ENCODE assay signal across 16 mouse cellular contexts in genomic region chr13:98913196-98913595, GRCm38 (mm10). TPM values are rescaled to one million over a fixed set of nuclear protein-coding genes. Genes with fewer than 3 reads are reported as not detected.
DNase-seq lines count a peak whose midpoint lies in the region; ATAC-seq and TF ChIP-seq lines count a peak whose summit lies in the region.
"Had no signal": no experiment of that assay in that cellular context is flagged by ENCODE, and none has a peak within 500 bp of the region (broad histone marks: within the 10 kb centered on the region; RNA-seq: fewer than 3 reads in every experiment).

No protein-coding gene starts in this region.

- H3K36me3 ChIP-seq in kidney, embryonic 16.5 days (ENCODE audit: insufficient read depth, low read length), result no peaks in the 10 kb centered on the region
- no peaks in the 10 kb centered on the region for H3K36me3 ChIP-seq in ES-Bruce4 (ENCODE audit: control insufficient read depth, insufficient read depth, low read length, poor library complexity, severe bottlenecking)

- 25% methylated on average over 7 of the region's 7 CpGs for WGBS in kidney, embryonic 16.5 days

- H3K4me1 ChIP-seq in kidney, embryonic 16.5 days (ENCODE audit: insufficient read depth, low read length), result peaks cover 63% of the 10 kb centered on the region
- no peaks in the 10 kb centered on the region for H3K4me1 ChIP-seq in ES-Bruce4 (ENCODE audit: control insufficient read depth, insufficient read depth, low read length)

- intact Hi-C loops in heart, postnatal 14 days (cut with DNase I), result no loop called here

- no peaks in the 10 kb centered on the region for H3K27me3 ChIP-seq in kidney, embryonic 16.5 days (ENCODE audit: insufficient read depth, low read length)
- H3K27me3 ChIP-seq in ES-Bruce4 (ENCODE audit: control insufficient read depth, insufficient read depth, low read length, poor library complexity, severe bottlenecking), result no peaks in the 10 kb centered on the region
- H3K27me3 ChIP-seq: CH12.LX; forebrain, embryonic 12.5 days; heart, embryonic 12.5 days had no signal

- no peaks in the 10 kb centered on the region for H3K9me3 ChIP-seq in kidney, embryonic 16.5 days (ENCODE audit: low read length)
- no peaks in the 10 kb centered on the region for H3K9me3 ChIP-seq in ES-Bruce4 (replicated peaks; ENCODE audit: control insufficient read depth, insufficient read depth, low read length, poor library complexity, severe bottlenecking)
- H3K9me3 ChIP-seq: embryonic facial prominence, embryonic 10.5 days; forebrain, embryonic 12.5 days; heart, embryonic 12.5 days had no signal

- peak overlapping the region; percentile 22 for H3K9ac ChIP-seq in kidney, embryonic 16.5 days (replicated peaks; ENCODE audit: low read length)
- peak overlapping the region; percentile 41; the same call in 1 of the 2 replicates for H3K9ac ChIP-seq in ES-Bruce4 (ENCODE audit: low read depth, poor library complexity, severe bottlenecking)
- H3K9ac ChIP-seq: forebrain, embryonic 12.5 days; heart, embryonic 12.5 days; liver, embryonic 14.5 days had no signal

- ATAC-seq in kidney, embryonic 16.5 days (ENCODE audit: low FRiP score, low TSS enrichment), result no peak
- ATAC-seq: midbrain, embryonic 16.5 days had no signal

- no peak overlapping the region for H3K27ac ChIP-seq in kidney, embryonic 16.5 days (ENCODE audit: low read length)
- no peak overlapping the region for H3K27ac ChIP-seq in ES-Bruce4 (ENCODE audit: insufficient read depth, low read length)
- H3K27ac ChIP-seq: embryonic facial prominence, embryonic 10.5 days; left cerebral cortex, adult 2 months; liver, embryonic 14.5 days had no signal

- TF ChIP-seq POLR2A in ES-Bruce4 (IDR thresholded peaks at IDR 0.05; ENCODE audit: insufficient read depth, low read length), result no peak

- no peak overlapping the region for H3K4me3 ChIP-seq in kidney, embryonic 16.5 days (ENCODE audit: low read length)
- H3K4me3 ChIP-seq in ES-Bruce4 (ENCODE audit: low read depth, low read length), result no peak overlapping the region
- H3K4me3 ChIP-seq: embryonic facial prominence, embryonic 10.5 days; forebrain, embryonic 12.5 days; heart, embryonic 12.5 days; left cerebral cortex, adult 2 months had no signal

- no peak for TF ChIP-seq EP300 in ES-Bruce4 (IDR thresholded peaks at IDR 0.05; ENCODE audit: insufficient read depth, low read depth, low read length)

- DNase-seq in heart, adult 11 months, result peak; percentile 86
- no peak for DNase-seq in heart, postnatal 14 days
- no peak for DNase-seq in kidney, postnatal 25 days
- peak; percentile 58 for DNase-seq in forelimb bud, embryonic 11.5 days (ENCODE audit: low read depth, low spot score)
- no peak for DNase-seq in left cerebral cortex, adult 11 months (ENCODE audit: low spot score)
- DNase-seq in lung, postnatal 25 days (ENCODE audit: low spot score), result no peak
- DNase-seq: cerebellum, adult 9-10 months had no signal

- no peak overlapping the region for H3K4me2 ChIP-seq in kidney, embryonic 16.5 days (replicated peaks; ENCODE audit: low read depth, low read length)
- H3K4me2 ChIP-seq: forebrain, embryonic 12.5 days; heart, embryonic 12.5 days had no signal

- TF ChIP-seq CTCF in ES-Bruce4 (IDR thresholded peaks at IDR 0.05; ENCODE audit: low read depth, low read length), result no peak

RNA-seq across cellular contexts. Expression of gene Tnpo1, which starts 13.0 kb away (rescaled TPM):
- total RNA-seq in heart, postnatal 14 days (2021), result 10 to 100 TPM; 74.0 to 80.5 TPM
- polyA plus RNA-seq in kidney, embryonic 16.5 days (2015; fragmentation: Nextera tagmentation; extraction: Ambion mirVana), result 65.4 and 67.7 TPM in 2 replicates
- 253 and 256 TPM in 2 replicates for polyA plus RNA-seq in ES-Bruce4 (2011; ENCODE audit: insufficient read depth, insufficient read length, low read depth, missing spikeins)

Comparison
In these comparisons a context has a peak if more than half of its experiments do, and no peak if none do; other contexts are left out.
1. DNase-seq: peak in heart, adult 11 months (single experiment) and forelimb bud, embryonic 11.5 days (single experiment); none in heart, postnatal 14 days (0 of 2), kidney, postnatal 25 days (0 of 2), left cerebral cortex, adult 11 months (single experiment) and lung, postnatal 25 days (single experiment).